8 mouse cellular contexts compared by ENCODE assay signal in the genomic region with DNA sequence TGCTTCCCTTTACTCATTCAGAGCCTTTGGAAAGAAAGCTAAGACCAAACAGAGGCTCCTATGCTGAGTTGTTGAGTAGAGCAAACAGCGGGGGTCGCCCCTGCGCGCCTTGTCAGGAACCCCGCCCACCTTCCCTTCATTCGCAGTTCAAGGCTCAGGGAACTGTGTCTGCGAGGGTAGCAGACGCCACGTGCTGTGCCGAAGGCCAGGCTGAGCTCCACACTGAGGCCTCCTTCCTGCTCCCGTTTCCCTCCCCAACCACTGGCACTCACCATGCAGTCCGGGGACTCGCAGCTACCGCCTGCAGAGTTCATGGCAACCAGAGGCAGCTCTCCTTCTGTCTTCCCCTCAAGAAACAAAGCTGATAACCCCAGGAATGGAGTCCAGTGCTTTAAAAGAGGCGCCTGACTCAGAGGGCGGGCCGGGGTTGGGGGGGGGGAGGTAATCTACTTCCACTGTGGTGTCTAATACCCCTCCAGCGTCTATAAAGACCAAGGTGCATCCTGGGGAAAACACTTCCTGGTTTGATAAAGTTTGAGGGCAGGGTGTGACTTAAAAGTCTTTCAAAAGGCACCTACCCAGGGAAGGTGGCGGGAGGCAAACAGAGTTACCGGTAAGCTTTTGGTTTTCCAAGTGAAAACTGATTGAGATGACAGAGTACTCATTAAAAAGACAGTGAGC. TPM values are rescaled to one million over a fixed set of nuclear protein-coding genes. Genes with fewer than 3 reads are reported as not detected.
DNase-seq lines count a peak whose midpoint lies in the region; ATAC-seq and TF ChIP-seq lines count a peak whose summit lies in the region.

A gene (minus strand): TSS at position 324 of the 681 bp plus-strand sequence.

- H3K36me3 ChIP-seq in E14TG2a.4 (ENCODE audit: insufficient read depth, low read length) = no peaks in the 10 kb centered on the region
- no peaks in the 10 kb centered on the region for H3K36me3 ChIP-seq in hindbrain, embryonic 15.5 days
- no peaks in the 10 kb centered on the region for H3K36me3 ChIP-seq in midbrain, embryonic 11.5 days (ENCODE audit: control insufficient read depth, insufficient read depth, low read length)

- peak within 1 kb of the TSS; percentile 23 for H3K4me2 ChIP-seq in hindbrain, embryonic 15.5 days
- peak within 1 kb of the TSS; percentile 12; the same call in 1 of the 2 replicates for H3K4me2 ChIP-seq in midbrain, embryonic 11.5 days

- no peak within 1 kb of the TSS for H3K27ac ChIP-seq in hindbrain, embryonic 15.5 days (replicated peaks)
- H3K27ac ChIP-seq in midbrain, embryonic 11.5 days (ENCODE audit: low read depth, low read length) = no peak within 1 kb of the TSS
- no peak within 1 kb of the TSS for H3K27ac ChIP-seq in gastrocnemius, adult 2 months

- peak; percentile 79 for DNase-seq in ZHBTc4 (ENCODE audit: low read depth, low spot score)
- DNase-seq in midbrain, embryonic 11.5 days (ENCODE audit: low spot score, missing footprints) = peak; percentile 85
- DNase-seq in thymus, postnatal 14 days = peak; percentile 75
- no peak for DNase-seq in kidney, adult 8-10 months
- no peak for DNase-seq in gastrocnemius, adult 2 months

- 10% methylated on average over 20 of the region's 20 CpGs for WGBS in hindbrain, embryonic 15.5 days
- 7% methylated on average over 20 of the region's 20 CpGs for WGBS in midbrain, embryonic 11.5 days

- peaks cover 61% of the 10 kb centered on the region for H3K27me3 ChIP-seq in E14TG2a.4 (ENCODE audit: insufficient read depth, low read length)
- no peaks in the 10 kb centered on the region for H3K27me3 ChIP-seq in hindbrain, embryonic 15.5 days
- no peaks in the 10 kb centered on the region for H3K27me3 ChIP-seq in midbrain, embryonic 11.5 days (ENCODE audit: control insufficient read depth, insufficient read depth, low read length)

- H3K9me3 ChIP-seq in E14TG2a.4 (ENCODE audit: low read length) = no peaks in the 10 kb centered on the region
- H3K9me3 ChIP-seq in hindbrain, embryonic 15.5 days = no peaks in the 10 kb centered on the region
- H3K9me3 ChIP-seq in midbrain, embryonic 11.5 days (ENCODE audit: control insufficient read depth, low read length) = no peaks in the 10 kb centered on the region

- no peak for TF ChIP-seq CTCF in E14TG2a.4 (conservative IDR thresholded peaks at IDR 0.05; ENCODE audit: low read length)
- no peak for TF ChIP-seq CTCF in gastrocnemius, adult 2 months (IDR thresholded peaks at IDR 0.05)

- H3K4me1 ChIP-seq in E14TG2a.4 (replicated peaks; ENCODE audit: low read depth, low read length) = peaks cover 48% of the 10 kb centered on the region
- 0 out of 2 replicates have a peak, but pooled peaks cover 11% of the 10 kb centered on the region for H3K4me1 ChIP-seq in hindbrain, embryonic 15.5 days (replicated peaks)
- 0 out of 2 replicates have a peak, but pooled peaks cover 4% of the 10 kb centered on the region for H3K4me1 ChIP-seq in midbrain, embryonic 11.5 days (ENCODE audit: control insufficient read depth, insufficient read depth, low read length)

- ATAC-seq in hindbrain, embryonic 15.5 days (ENCODE audit: low FRiP score, low read depth) = peak; percentile 56; the same call in 1 of the 2 replicates
- 0 out of 2 replicates have a peak, but pooled peaks have one; percentile 58 for ATAC-seq in midbrain, embryonic 11.5 days (ENCODE audit: low FRiP score)
- ATAC-seq in monocyte, adult 5-6 weeks (replicated peaks; ENCODE audit: insufficient number of reproducible peaks, low FRiP score, low TSS enrichment, poor library complexity, severe bottlenecking) = no peak

- intact Hi-C loops in gastrocnemius, adult 2 months (cut with DNase I) = no loop called here

- H3K4me3 ChIP-seq in E14TG2a.4 (replicated peaks; ENCODE audit: low read length) = peak within 1 kb of the TSS; percentile 50
- H3K4me3 ChIP-seq in hindbrain, embryonic 15.5 days = no peak within 1 kb of the TSS
- H3K4me3 ChIP-seq in midbrain, embryonic 11.5 days (ENCODE audit: low read depth, low read length) = no peak within 1 kb of the TSS
- no peak within 1 kb of the TSS for H3K4me3 ChIP-seq in gastrocnemius, adult 2 months

- no peak within 1 kb of the TSS for H3K9ac ChIP-seq in hindbrain, embryonic 15.5 days
- H3K9ac ChIP-seq in midbrain, embryonic 11.5 days (ENCODE audit: low read length) = no peak within 1 kb of the TSS; the same call in 1 of the 2 replicates

RNA-seq across cellular contexts. Expression of the gene that starts here (rescaled TPM):
- 0.56 and 0.64 TPM in 2 replicates for polyA plus RNA-seq in hindbrain, embryonic 15.5 days (2015; fragmentation: Nextera tagmentation; extraction: Ambion mirVana)
- polyA plus RNA-seq in midbrain, embryonic 11.5 days (2014; fragmentation: Nextera tagmentation; extraction: Ambion mirVana) = 0.34 and 0.36 TPM in 2 replicates
- 0.49 TPM in 1 of 3 replicates, not detected in the others for total RNA-seq in monocyte, adult 5-6 weeks (2017)
- total RNA-seq in gastrocnemius, adult 2 months (2021) = not detected

Comparison
In these comparisons a context has a peak if more than half of its experiments do, and no peak if none do; other contexts are left out.
1. Peak in ATAC-seq and H3K4me2 ChIP-seq in hindbrain, embryonic 15.5 days; RNA of the gene not detected or under 1 TPM.
2. Peak in DNase-seq, ATAC-seq and H3K4me2 ChIP-seq in midbrain, embryonic 11.5 days; RNA of the gene not detected or under 1 TPM.
3. DNase-seq: peak in ZHBTc4 (single experiment) and thymus, postnatal 14 days (single experiment); none in kidney, adult 8-10 months (0 of 2) and gastrocnemius, adult 2 months (single experiment).